Mouse (Mus musculus) heart, embryonic 15.5 days (tissue): ENCODE results near the gene Arvcf. TPM values are rescaled to one million over a fixed set of nuclear protein-coding genes. Genes with fewer than 3 reads are reported as not detected.

Source experiments
- ATAC-seq: fragments of 200-750 bp; cut with Nextera tagmentation; replicated peaks from 2 replicates; pipeline ENCODE4 v1.8.0; 2017; ENCODE audit warnings: low read depth, moderate TSS enrichment; ENCODE audit not compliant: insufficient number of reproducible peaks, insufficient read depth, low FRiP score
- H3K27ac ChIP-seq: fragments of 300-500 bp; sonication (generic); 2 replicates; pipeline ENCODE4 v1.5.1; 2015; ENCODE audit warnings: mild to moderate bottlenecking, inconsistent platforms
- H3K27me3 ChIP-seq: fragments of 300-500 bp; sonication (generic); 2 replicates; pipeline ENCODE4 v1.6.1; 2015; ENCODE audit warnings: inconsistent platforms
- H3K36me3 ChIP-seq: fragments of 300-500 bp; sonication (generic); 2 replicates; pipeline ENCODE4 v1.6.1; 2015; ENCODE audit warnings: mild to moderate bottlenecking, inconsistent platforms
- H3K4me1 ChIP-seq: fragments of 300-500 bp; sonication (generic); replicated peaks from 2 replicates; pipeline ENCODE4 v1.6.1; 2015; ENCODE audit warnings: inconsistent platforms
- H3K4me2 ChIP-seq: fragments of 300-500 bp; sonication (generic); 2 replicates; pipeline ENCODE4 v1.6.1; 2015; ENCODE audit warnings: inconsistent platforms, mild to moderate bottlenecking, moderate library complexity
- H3K4me3 ChIP-seq: fragments of 300-500 bp; sonication (generic); 2 replicates; pipeline ENCODE4 v1.5.1; 2015; ENCODE audit warnings: mild to moderate bottlenecking, inconsistent platforms
- H3K9ac ChIP-seq: fragments of 300-500 bp; sonication (generic); 2 replicates; pipeline ENCODE4 v1.6.1; 2015; ENCODE audit warnings: mild to moderate bottlenecking, inconsistent platforms
- H3K9me3 ChIP-seq: fragments of 300-500 bp; sonication (generic); replicated peaks from 2 replicates; pipeline ENCODE4 v1.6.1; 2016; ENCODE audit warnings: inconsistent platforms
- WGBS: fragments of 180-500 bp; shearing (Covaris S2); methylation state at CpG from one replicate; pipeline ENCODE4 v1.1.7; 2015; ENCODE audit warnings: mixed read lengths; 5-methylcytosine and 5-hydroxymethylcytosine counted together
- polyA plus RNA-seq: library from polyadenylated mRNA; unstranded; fragments of >200 nt; fragmentation: Nextera tagmentation; extraction: Ambion mirVana; gene quantifications from 2 replicates; pipeline ENCODE4 v1.2.1, GENCODE M21; 2015

Gene Arvcf
- polyA plus RNA-seq, 1 experiment from 2014 or later: 28.4 TPM

GRCm38 (mm10) chr16:18388583-18389435 lies 40.8 kb downstream of the Arvcf start:
- Histone ChIP-seq H3K4me2 (no peak overlapping the region), H3K9ac (no peak overlapping the region; the same call in 1 of the 2 replicates), H3K4me1 (peaks cover 45% of the 10 kb centered on the region), H3K27ac (peak overlapping the region; percentile 48), H3K9me3 (no peaks in the 10 kb centered on the region), H3K36me3 (no peaks in the 10 kb centered on the region), H3K4me3 (no peak overlapping the region), H3K27me3 (no peaks in the 10 kb centered on the region)
- no peak for ATAC-seq
- 83% methylated on average over 14 of the region's 14 CpGs for WGBS

GRCm38 (mm10) chr16:18390399-18390798 lies 42.4 kb downstream of the Arvcf start:
- no peaks in the 10 kb centered on the region for H3K9me3 ChIP-seq
- no peak overlapping the region for H3K4me2 ChIP-seq
- no peak overlapping the region for H3K27ac ChIP-seq
- H3K4me1 ChIP-seq: peaks cover 55% of the 10 kb centered on the region
- WGBS: 73% methylated on average over 6 of the region's 6 CpGs
- no peak overlapping the region for H3K4me3 ChIP-seq
- ATAC-seq: no peak
- H3K36me3 ChIP-seq: no peaks in the 10 kb centered on the region
- no peaks in the 10 kb centered on the region for H3K27me3 ChIP-seq
- no peak overlapping the region for H3K9ac ChIP-seq

GRCm38 (mm10) chr16:18391127-18391526 lies 43.1 kb downstream of the Arvcf start:
- Histone ChIP-seq H3K27ac (no peak overlapping the region), H3K9me3 (no peaks in the 10 kb centered on the region), H3K4me1 (peaks cover 61% of the 10 kb centered on the region), H3K4me3 (no peak overlapping the region), H3K27me3 (no peaks in the 10 kb centered on the region), H3K9ac (no peak overlapping the region), H3K36me3 (no peaks in the 10 kb centered on the region), H3K4me2 (no peak overlapping the region)
- no peak for ATAC-seq
- 93% methylated on average over 3 of the region's 3 CpGs for WGBS

GRCm38 (mm10) chr16:18391728-18392127 lies 43.7 kb downstream of the Arvcf start:
- Histone ChIP-seq H3K27me3 (no peaks in the 10 kb centered on the region), H3K4me3 (no peak overlapping the region), H3K9me3 (no peaks in the 10 kb centered on the region), H3K9ac (no peak overlapping the region), H3K27ac (no peak overlapping the region), H3K4me1 (peaks cover 67% of the 10 kb centered on the region), H3K36me3 (no peaks in the 10 kb centered on the region), H3K4me2 (peak overlapping the region; percentile 94; the same call in 1 of the 2 replicates)
- WGBS: 83% methylated on average over 3 of the region's 3 CpGs
- ATAC-seq: no peak

GRCm38 (mm10) chr16:18392469-18393426 lies 44.8 kb downstream of the Arvcf start:
- WGBS: under 1% methylated on average over 62 of the region's 63 CpGs
- Histone ChIP-seq H3K27me3 (no peaks in the 10 kb centered on the region), H3K4me2 (peak overlapping the region; percentile 94), H3K9ac (peak overlapping the region; percentile 82), H3K36me3 (peaks cover 7% of the 10 kb centered on the region), H3K4me3 (peak overlapping the region; percentile 68), H3K27ac (peak overlapping the region; percentile 95), H3K9me3 (no peaks in the 10 kb centered on the region), H3K4me1 (peaks cover 59% of the 10 kb centered on the region)
- ATAC-seq: peak; percentile 76

- H3K27ac ChIP-seq: peak overlapping the region; percentile 95
- peak overlapping the region; percentile 68 for H3K4me3 ChIP-seq
- H3K4me2 ChIP-seq: peak overlapping the region; percentile 94
- no peak for ATAC-seq
- H3K9me3 ChIP-seq: no peaks in the 10 kb centered on the region
- H3K27me3 ChIP-seq: no peaks in the 10 kb centered on the region
- 54% methylated on average over 5 of the region's 5 CpGs for WGBS
- H3K4me1 ChIP-seq: peaks cover 50% of the 10 kb centered on the region
- peaks cover 16% of the 10 kb centered on the region for H3K36me3 ChIP-seq
- H3K9ac ChIP-seq: peak overlapping the region; percentile 82
These were observed 45.6 kb downstream of the Arvcf start for GRCm38 (mm10) chr16:18393595-18393994.

GRCm38 (mm10) chr16:18394056-18394455 lies 46.1 kb downstream of the Arvcf start:
- 64% methylated on average over 3 of the region's 3 CpGs for WGBS
- H3K9ac ChIP-seq: 0 out of 2 replicates have a peak overlapping the region, but pooled peaks have one; percentile 82

GRCm38 (mm10) chr16:18394777-18395619 lies 47.0 kb downstream of the Arvcf start:
- H3K4me1 ChIP-seq: peaks cover 45% of the 10 kb centered on the region
- peak overlapping the region; percentile 42 for H3K9ac ChIP-seq
- 20% methylated on average over 11 of the region's 11 CpGs for WGBS

More at GRCm38 (mm10) chr16:18394056-18394455, 46.1 kb downstream of the Arvcf start:
- H3K9me3 ChIP-seq: no peaks in the 10 kb centered on the region
- peak overlapping the region; percentile 95 for H3K27ac ChIP-seq
- peaks cover 46% of the 10 kb centered on the region for H3K4me1 ChIP-seq
- peak overlapping the region; percentile 94 for H3K4me2 ChIP-seq
- H3K4me3 ChIP-seq: peak overlapping the region; percentile 68
- peaks cover 20% of the 10 kb centered on the region for H3K36me3 ChIP-seq
- H3K27me3 ChIP-seq: no peaks in the 10 kb centered on the region
- ATAC-seq: no peak

GRCm38 (mm10) chr16:18395620-18396036 lies 47.6 kb downstream of the Arvcf start:
- Histone ChIP-seq H3K4me3 (no peak overlapping the region), H3K4me2 (peak overlapping the region; percentile 37), H3K9me3 (no peaks in the 10 kb centered on the region), H3K27me3 (no peaks in the 10 kb centered on the region), H3K27ac (peak overlapping the region; percentile 95), H3K36me3 (peaks cover 35% of the 10 kb centered on the region), H3K9ac (peak overlapping the region; percentile 22), H3K4me1 (peaks cover 51% of the 10 kb centered on the region)
- peak; percentile 37 for ATAC-seq
- 24% methylated on average over 6 of the region's 7 CpGs for WGBS

More at GRCm38 (mm10) chr16:18394777-18395619, 47.0 kb downstream of the Arvcf start:
- Histone ChIP-seq H3K4me2 (peak overlapping the region; percentile 37), H3K9me3 (no peaks in the 10 kb centered on the region), H3K27ac (peak overlapping the region; percentile 95), H3K36me3 (peaks cover 30% of the 10 kb centered on the region), H3K27me3 (no peaks in the 10 kb centered on the region), H3K4me3 (0 out of 2 replicates have a peak overlapping the region, but pooled peaks have one; percentile 11)
- ATAC-seq: peak; percentile 40; the same call in 1 of the 2 replicates

GRCm38 (mm10) chr16:18396201-18396600 lies 48.2 kb downstream of the Arvcf start:
- H3K36me3 ChIP-seq: peaks cover 35% of the 10 kb centered on the region
- no peak for ATAC-seq
- no peaks in the 10 kb centered on the region for H3K9me3 ChIP-seq
- H3K27ac ChIP-seq: peak overlapping the region; percentile 95
- WGBS: 51% methylated on average over 2 of the region's 2 CpGs
- H3K4me2 ChIP-seq: peak overlapping the region; percentile 37
- no peak overlapping the region for H3K4me3 ChIP-seq
- no peaks in the 10 kb centered on the region for H3K27me3 ChIP-seq
- peaks cover 57% of the 10 kb centered on the region for H3K4me1 ChIP-seq
- H3K9ac ChIP-seq: peak overlapping the region; percentile 22; the same call in 1 of the 2 replicates
